Mouse (Mus musculus): ENCODE measurements around the gene Tst.

DNA sequence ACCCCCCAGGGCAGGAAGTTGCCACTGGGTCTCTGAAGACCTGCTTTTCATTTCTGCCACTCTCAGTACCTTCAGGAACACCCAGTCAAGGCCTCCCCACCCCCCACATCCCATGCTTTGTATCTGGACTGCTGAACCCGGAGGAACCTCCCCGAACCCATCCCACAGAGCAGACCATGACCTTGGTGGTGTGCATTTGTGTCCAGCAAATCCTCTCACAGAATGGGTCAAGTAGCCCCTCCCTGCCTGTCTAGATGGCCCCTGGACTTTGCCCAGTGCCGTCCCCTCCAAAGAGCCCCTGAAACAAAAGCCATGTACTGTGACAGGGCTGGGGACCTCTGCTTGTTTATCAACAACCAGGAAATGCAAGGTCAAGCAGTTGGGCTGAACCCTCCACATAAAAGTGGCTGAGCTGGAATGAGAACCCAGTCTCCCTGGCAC is 2.4 kb downstream of the Tst start:
- TF ChIP-seq POLR2A (IDR thresholded peaks at IDR 0.05; ENCODE audit: control insufficient read depth, low read depth, low read length) (no peak), CTCF (IDR thresholded peaks at IDR 0.05; ENCODE audit: control insufficient read depth, insufficient read depth, insufficient replicate concordance, low read depth, low read length) (no peak)
